Mouse (Mus musculus): Measurements from ENCODE around the gene Mid1. TPM values are rescaled to one million over a fixed set of nuclear protein-coding genes. Genes with fewer than 3 reads are reported as not detected.
"Not testable (repeated sequence)": the region's sequence is repeated elsewhere in the genome, so short reads cannot be mapped to it uniquely, and the experiment has no call there.

Gene Mid1
- total RNA-seq, 2 experiments from 2014 or later: 8.3 to 18.3 TPM

DNA sequence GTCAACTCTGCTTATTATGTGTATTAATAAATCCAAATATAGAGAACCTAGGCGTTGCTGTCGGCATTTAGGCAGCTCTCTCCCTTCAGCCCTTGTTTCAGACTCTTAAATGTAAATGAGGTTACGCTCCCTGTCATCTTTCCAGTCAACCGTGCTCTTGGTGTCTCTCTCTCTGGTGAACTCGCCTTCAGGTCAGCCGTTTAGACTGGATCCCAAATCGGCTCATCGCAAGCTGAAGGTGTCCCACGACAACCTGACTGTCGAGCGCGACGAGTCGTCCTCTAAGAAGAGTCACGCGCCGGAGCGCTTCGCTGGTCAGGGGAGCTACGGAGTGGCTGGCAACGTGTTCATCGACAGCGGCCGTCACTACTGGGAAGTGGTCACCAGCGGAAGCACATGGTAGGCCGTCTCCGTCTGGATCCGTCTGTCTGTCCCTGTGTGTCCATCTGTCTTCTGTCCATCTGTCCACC lies 302.4 kb downstream of the Mid1 start:
- peak overlapping the region; percentile 1; the same call in 1 of the 2 replicates for H3K27ac ChIP-seq
- DNase-seq (ENCODE audit: low spot score in 2 of 2): not testable (repeated sequence)

DNA sequence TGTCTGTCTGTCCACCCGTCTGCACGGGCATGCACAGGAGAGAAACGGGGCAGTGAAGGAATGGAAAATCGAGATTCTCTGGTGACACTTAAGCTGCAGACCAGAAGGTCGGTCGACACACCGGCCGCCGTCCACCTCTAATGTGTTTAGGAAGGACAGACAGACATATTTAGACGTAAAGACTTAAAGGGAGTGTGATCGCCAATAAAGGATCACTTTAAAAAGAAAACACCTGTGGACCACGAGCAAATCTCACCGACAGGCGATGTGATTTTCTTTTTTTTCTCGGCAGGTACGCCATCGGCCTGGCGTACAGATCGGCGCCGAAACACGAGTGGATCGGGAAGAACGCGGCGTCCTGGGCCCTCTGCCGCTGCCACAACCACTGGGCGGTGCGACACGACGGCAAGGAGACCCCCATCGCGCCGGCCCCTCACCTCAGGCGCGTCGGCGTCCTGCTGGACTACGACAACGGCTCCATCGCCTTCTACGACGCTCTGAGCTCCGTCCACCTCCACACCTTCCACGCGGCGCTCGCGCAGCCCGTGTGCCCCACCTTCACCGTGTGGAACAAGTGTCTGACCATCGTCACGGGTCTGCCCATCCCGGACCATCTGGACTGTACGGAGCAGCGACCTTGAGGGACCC lies 303.7 kb downstream of the Mid1 start:
- not testable (repeated sequence) for H3K4me3 ChIP-seq, H3K27ac ChIP-seq
- DNase-seq (ENCODE audit: low spot score in 2 of 2): peak in 1 of 2 experiments; percentile 52

More for the DNA sequence above, 302.4 kb downstream of the Mid1 start:
- H3K4me3 ChIP-seq: not testable (repeated sequence)

DNA sequence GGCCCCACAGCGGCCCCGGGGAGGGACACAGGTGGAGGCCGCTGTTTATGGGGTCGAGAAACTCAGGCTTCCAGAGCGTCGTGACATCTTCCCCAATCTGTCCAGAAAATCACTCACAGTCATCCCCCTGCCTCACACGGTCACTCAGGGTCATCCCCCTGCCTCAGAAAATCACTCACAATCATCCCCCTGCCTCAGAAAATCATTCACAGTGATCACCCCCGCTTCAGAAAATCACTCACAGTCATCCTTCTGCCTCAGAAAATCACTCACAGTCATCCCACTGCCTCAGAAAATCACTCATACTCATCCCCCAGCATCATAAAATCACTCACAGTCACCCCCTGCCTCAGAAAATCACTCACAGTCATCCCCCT lies 304.2 kb downstream of the Mid1 start:
- DNase-seq (ENCODE audit: low spot score in 2 of 2); H3K27ac ChIP-seq; H3K4me3 ChIP-seq: not testable (repeated sequence)

DNA sequence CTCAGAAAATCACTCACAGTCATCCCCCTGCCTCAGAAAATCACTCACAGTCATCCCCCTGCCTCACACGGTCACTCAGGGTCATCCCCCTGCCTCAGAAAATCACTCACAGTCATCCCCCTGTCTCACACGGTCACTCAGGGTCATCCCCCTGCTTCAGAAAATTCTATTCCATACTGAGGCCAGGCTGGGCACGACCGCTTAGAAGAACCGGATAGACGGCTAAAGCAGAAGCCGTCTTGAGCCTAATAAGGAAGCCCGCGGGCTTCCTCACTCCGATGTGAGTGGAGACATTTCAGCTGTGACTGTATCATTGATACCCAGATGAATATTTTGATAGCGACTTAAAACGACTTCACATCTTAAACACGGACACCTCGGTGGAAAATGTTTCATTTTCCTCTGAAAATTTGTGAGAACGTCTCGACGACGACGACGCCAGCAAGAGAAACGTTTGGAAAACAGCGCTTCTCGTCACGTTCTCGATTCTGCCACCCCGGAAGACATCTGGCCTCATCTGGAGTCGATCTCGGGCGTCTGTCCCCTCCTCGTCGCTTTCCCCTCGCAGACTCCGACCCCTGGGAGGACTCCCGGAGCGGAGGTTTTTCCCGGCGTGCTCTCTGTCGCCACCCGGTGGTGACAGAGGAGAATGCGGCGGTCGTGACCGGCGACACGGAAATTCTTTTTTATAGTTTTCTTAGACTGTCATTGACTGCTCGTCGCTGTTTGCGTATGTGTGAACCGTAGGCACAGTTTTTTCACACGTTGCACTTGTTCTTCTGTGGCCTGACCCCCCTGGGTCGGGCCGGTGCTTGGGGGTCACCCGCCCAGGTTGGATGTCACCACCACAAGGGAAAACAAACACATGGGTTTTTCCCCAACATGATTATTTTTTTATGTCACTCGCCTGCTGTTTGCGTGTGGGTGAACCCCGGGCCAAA lies 305.0 kb downstream of the Mid1 start:
- DNase-seq (ENCODE audit: low spot score in 2 of 2): peak in 1 of 2 experiments; percentile 53
- not testable (repeated sequence) for H3K4me3 ChIP-seq
- peak overlapping the region; percentile 3; the same call in 1 of the 2 replicates for H3K27ac ChIP-seq

DNA sequence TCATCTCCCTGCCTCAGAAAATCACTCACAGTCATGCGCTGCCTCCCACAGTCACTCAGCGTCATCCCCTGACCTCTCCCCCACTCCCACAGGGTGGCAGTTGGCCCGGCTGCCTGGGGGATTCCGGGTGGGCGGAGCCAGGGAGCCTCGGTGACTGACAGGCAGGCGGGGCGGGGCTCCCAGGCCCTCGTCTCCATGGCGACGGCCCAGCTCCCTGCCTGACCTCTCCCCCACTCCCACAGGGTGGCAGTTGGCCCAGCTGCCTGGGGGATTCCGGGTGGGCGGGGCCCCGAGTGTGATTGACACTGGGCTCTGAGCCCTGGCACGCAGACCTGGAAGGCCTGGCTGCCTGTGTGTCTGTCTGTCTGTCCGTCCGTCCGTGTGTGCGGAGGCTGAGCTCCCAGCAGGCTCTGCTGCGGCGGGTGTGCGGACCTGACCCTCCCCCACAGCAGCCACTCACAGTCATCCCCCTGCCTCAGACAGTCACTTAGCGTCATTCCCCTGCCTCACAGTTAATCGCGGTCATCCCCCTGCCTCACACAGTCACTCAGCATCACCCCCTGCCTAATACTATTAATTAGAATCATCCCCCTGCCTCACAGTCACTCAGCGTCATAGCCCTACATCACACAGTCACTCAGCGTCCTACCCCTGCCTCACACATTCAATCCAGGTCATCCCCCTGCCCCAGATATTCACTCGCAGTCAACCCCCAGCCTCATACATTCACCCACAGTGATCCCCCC lies 306.3 kb downstream of the Mid1 start:
- peak overlapping the region; percentile 21 for H3K4me3 ChIP-seq
- H3K27ac ChIP-seq: peak overlapping the region; percentile 23
- DNase-seq (ENCODE audit: low spot score in 2 of 2): peak; percentile 89 to 93

DNA sequence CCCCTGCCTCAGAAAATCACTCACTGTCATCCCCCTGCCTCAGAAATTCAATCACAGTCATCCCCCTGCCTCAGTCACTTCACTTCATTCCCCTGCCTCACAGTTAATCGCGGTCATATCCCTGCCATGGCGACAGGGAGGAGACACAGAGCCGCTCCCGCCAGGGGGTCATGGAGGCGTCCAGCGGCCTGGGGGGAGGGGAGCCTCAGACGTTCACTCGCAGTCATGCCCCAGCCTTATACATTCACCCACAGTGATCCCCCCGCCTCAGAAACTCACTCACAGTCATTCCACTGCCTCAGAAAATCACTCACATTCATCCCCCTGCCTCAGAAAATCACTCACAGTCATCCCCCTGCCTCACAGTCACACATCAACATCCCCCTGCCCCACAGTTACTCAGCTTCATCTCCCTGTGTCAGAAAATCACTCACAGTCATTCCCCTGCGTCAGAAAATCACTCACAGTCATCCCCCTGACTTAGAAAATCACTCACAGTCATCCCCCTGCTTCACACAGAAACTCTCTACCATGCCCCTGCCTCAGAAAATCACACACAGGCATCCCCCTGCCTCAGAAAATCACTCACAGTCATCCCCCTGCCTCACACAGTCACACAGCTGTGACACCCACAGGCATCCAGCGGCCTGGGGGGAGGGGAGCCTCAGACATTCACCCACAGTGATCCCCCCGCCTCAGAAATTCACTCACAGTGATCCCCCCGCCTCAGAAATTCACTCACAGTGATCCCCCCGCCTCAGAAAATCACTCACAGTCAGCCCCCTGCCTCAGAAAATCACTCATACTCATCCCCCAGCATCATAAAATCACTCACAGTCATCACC lies 307.3 kb downstream of the Mid1 start:
- not testable (repeated sequence) for DNase-seq (ENCODE audit: low spot score in 2 of 2); H3K4me3 ChIP-seq; H3K27ac ChIP-seq

DNA sequence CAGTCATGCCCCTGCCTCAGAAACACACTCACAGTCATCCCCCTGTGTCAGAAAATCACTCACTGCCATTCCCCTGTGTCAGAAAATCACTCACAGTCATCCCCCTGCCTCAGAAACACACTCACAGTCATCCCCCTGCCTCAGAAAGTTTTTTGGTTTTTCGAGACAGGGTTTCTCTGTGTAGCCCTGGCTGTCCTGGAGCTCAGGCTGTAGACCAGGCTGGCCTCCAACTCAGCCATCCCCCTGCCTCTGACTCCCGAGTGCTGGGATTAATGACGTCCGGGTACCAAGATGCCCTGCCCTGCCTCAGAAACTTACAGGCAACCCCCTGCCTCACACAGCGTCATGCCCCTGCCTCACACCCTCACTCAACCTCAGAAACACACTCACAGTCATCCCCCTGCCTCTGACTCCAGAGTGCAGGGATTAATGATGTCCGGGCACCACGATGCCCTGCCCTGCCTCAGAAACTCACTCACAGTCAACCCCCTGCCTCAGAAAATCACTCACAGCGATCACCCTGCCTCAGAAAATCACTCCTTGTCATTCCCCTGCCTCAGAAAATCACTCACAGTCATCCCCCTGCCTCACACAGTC lies 308.1 kb downstream of the Mid1 start:
- not testable (repeated sequence) for H3K4me3 ChIP-seq; H3K27ac ChIP-seq; DNase-seq (ENCODE audit: low spot score in 2 of 2)

DNA sequence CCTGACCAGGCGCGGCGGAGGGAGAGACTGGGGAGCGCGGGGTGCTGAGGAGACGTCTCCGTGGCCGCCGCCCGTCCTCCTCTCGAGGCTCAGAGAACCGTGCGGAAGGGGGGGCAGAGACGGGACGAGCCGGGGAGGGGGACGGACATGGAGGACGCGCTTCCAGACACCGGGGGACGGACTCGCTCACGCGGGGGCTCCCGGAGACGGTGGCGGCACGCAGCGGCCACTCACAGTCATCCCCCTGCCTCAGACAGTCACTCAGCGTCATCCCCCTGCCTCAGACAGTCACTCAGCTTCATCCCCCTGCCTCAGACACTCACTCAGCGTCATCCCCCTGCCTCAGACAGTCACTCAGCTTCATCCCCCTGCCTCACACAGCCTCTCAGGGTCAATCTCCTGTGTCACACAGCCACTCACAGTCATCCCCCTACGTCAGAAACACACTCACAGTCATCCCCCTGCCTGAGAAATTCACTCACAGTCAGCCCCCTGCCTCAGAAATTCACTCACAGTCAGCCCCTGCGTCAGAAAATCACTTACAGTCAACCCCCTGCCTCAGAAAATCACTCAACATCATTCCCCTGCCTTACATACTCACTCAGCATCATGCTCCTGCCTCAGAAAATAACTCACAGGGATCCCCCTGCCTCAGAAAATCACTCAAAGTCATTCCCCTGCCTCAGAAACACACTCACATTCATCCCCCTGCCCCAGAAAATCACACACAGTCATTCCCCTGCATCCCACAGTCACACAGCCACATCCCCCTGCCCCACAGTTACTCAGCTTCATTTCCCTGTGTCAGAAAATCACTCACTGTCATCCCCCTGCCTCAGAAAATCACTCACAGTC lies 309.2 kb downstream of the Mid1 start:
- H3K27ac ChIP-seq; DNase-seq (ENCODE audit: low spot score in 2 of 2); H3K4me3 ChIP-seq: not testable (repeated sequence)

DNA sequence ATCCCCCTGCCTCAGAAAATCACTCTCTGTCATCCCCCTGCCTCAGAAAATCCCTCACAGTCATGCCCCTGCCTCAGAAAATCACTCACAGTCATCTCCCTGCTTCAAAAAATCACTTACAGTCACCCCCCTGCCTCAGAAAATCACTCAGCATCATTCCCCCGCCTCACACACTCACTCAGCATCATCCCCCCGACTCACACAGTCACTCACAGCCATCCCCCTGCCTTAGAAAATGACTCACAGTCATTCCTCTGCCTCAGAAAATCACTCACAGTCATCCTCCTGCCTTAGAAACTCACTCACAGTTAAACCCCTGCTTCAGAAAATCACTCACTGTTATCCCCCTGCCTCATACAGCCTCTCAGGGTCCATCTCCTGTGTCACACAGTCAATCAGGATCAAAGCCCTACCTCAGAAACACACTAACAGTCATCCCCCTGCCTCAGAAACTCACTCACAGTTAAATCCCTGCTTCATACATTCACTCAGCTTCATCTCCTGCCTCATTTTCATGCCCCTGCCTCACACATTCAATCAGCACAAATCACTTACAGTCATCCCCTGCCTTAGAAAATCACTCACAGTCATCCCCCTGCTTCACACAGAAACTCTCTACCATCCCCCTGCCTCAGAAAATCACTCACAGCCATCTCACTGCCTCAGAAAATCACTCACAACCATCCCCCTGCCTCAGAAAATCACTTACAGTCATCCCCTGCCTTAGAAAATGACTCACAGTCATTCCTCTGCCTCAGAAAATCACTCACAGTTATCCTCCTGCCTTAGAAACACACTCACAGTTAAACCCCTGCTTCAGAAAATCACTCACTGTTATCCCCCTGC lies 310.1 kb downstream of the Mid1 start:
- not testable (repeated sequence) for H3K27ac ChIP-seq; DNase-seq (ENCODE audit: low spot score in 2 of 2); H3K4me3 ChIP-seq

DNA sequence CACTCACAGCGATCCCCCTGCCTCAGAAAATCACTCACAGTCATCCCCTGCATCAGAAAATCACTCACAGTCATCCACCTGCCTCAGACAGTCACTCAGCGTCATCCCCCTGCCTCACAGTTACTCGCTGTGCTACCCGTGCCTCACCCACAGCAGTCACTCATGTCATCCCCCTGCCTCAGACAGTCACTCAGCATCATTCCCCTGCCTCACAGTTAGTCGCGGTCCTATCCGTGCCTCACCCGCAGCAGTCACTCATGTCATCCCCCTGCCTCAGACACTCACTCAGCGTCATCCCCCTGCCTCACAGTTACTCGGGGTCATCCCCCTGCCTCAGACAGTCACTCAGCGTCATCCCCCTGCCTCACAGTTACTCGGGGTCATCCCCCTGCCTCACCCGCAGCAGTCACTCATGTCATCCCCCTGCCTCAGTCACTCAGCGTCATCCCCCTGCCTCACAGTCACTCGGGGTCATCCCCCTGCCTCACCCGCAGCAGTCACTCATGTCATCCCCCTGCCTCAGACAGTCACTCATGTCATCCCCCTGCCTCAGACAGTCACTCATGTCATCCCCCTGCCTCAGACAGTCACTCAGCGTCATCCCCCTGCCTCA lies 311.0 kb downstream of the Mid1 start:
- H3K4me3 ChIP-seq; DNase-seq (ENCODE audit: low spot score in 2 of 2); H3K27ac ChIP-seq: not testable (repeated sequence)

Data from layer of hippocampus, adult 2 months (tissue).